Mouse (Mus musculus) embryonic facial prominence, embryonic 14.5 days (tissue): ENCODE results near the gene Ank2. TPM values are rescaled to one million over a fixed set of nuclear protein-coding genes. Genes with fewer than 3 reads are reported as not detected.
"Not testable (repeated sequence)": the region's sequence is repeated elsewhere in the genome, so short reads cannot be mapped to it uniquely, and the experiment has no call there.

Source experiments
- ATAC-seq: fragments of 200-750 bp; cut with Nextera tagmentation; 2 replicates; pipeline ENCODE4 v1.8.0; 2017; ENCODE audit warnings: low read depth, moderate number of reproducible peaks, moderate TSS enrichment
- DNase-seq: peaks from one replicate; pipeline ENCODE4 v3.0.0-alpha.2; 2015; ENCODE audit warnings: low spot score
- H3K27ac ChIP-seq: fragments of 300-500 bp; sonication (generic); replicated peaks from 2 replicates; pipeline ENCODE4 v1.5.1; 2014; ENCODE audit warnings: low read depth, mild to moderate bottlenecking, low read length, moderate library complexity
- H3K27me3 ChIP-seq: fragments of 300-500 bp; sonication (generic); replicated peaks from 2 replicates; pipeline ENCODE4 v1.6.1; 2014; ENCODE audit warnings: low read length; ENCODE audit not compliant: control insufficient read depth, insufficient read depth
- H3K36me3 ChIP-seq: fragments of 300-500 bp; sonication (generic); 2 replicates; pipeline ENCODE4 v1.6.1; 2014; ENCODE audit warnings: low read length, mixed read lengths; ENCODE audit not compliant: control insufficient read depth, insufficient read depth
- H3K4me1 ChIP-seq: fragments of 300-500 bp; sonication (generic); 2 replicates; pipeline ENCODE4 v1.6.1; 2014; ENCODE audit warnings: antibody characterized with exemption, low read length; ENCODE audit not compliant: control insufficient read depth, insufficient read depth
- H3K4me2 ChIP-seq: fragments of 300-500 bp; sonication (generic); 2 replicates; pipeline ENCODE4 v1.6.1; 2014; ENCODE audit warnings: low read depth, mild to moderate bottlenecking, low read length, moderate library complexity, mixed read lengths
- H3K4me3 ChIP-seq: fragments of 300-500 bp; sonication (generic); 2 replicates; pipeline ENCODE4 v1.5.1; 2014; ENCODE audit warnings: low read depth, mild to moderate bottlenecking, low read length
- H3K9ac ChIP-seq: fragments of 300-500 bp; sonication (generic); 2 replicates; pipeline ENCODE4 v1.6.1; 2014; ENCODE audit warnings: low read depth, mild to moderate bottlenecking, low read length, moderate library complexity, mixed read lengths
- H3K9me3 ChIP-seq: fragments of 300-500 bp; sonication (generic); 2 replicates; pipeline ENCODE4 v1.6.1; 2016; ENCODE audit warnings: low read length; ENCODE audit not compliant: control insufficient read depth
- WGBS: fragments of 180-500 bp; shearing (Covaris S2); extraction: QIAGEN DNeasy Blood & Tissue Kit; methylation state at CpG from one replicate; pipeline ENCODE4 v1.1.7; 2014; 5-methylcytosine and 5-hydroxymethylcytosine counted together
- polyA plus RNA-seq: library from polyadenylated mRNA; unstranded; fragments of >200 nt; fragmentation: Nextera tagmentation; extraction: Ambion mirVana; gene quantifications from 2 replicates; pipeline ENCODE4 v1.2.1, GENCODE M21; 2014

Ank2 gene
- polyA plus RNA-seq, 1 experiment from 2014 or later = 48.3 TPM

- peak overlapping the region; percentile 56 for H3K9ac ChIP-seq
- H3K36me3 ChIP-seq = no peaks in the 10 kb centered on the region
- DNase-seq (peak; percentile 44), ATAC-seq (peak; percentile 84)
- H3K4me3 ChIP-seq = peak overlapping the region; percentile 53
- peak overlapping the region; percentile 88 for H3K4me2 ChIP-seq
- 2% methylated on average over 16 of the region's 23 CpGs for WGBS
- no peaks in the 10 kb centered on the region for H3K9me3 ChIP-seq
- H3K4me1 ChIP-seq = 0 out of 2 replicates have a peak, but pooled peaks cover 5% of the 10 kb centered on the region
- no peak overlapping the region for H3K27ac ChIP-seq
- peaks cover 35% of the 10 kb centered on the region for H3K27me3 ChIP-seq
Measured at GRCm38 (mm10) chr3:127498197-127498741, 881 bp downstream of the Ank2 start.

DNA sequence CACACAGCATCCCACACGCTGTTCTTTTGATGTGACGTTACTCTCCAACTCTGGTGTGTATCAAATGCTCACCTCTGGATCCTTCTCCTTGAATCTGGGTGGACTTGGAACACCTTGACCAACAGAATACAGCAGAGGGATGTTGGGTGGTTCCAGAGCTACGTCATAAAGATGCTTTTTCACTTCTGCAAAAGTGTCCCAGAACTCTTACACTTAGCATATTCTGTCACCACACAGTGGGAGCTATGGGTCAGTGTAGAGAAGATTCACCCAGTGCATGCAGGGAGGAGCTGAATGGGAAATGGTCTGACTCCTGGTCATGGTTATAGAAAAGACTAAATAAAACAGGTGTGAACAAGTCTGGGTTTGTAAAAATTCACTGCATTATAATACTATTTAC is 6.5 kb downstream of the Ank2 start:
- ATAC-seq (no peak), DNase-seq (no peak)
- Histone ChIP-seq H3K4me3 (no peak overlapping the region), H3K36me3 (no peaks in the 10 kb centered on the region), H3K27ac (no peak overlapping the region), H3K9ac (no peak overlapping the region), H3K4me1 (no peaks in the 10 kb centered on the region), H3K9me3 (no peaks in the 10 kb centered on the region), H3K4me2 (no peak overlapping the region), H3K27me3 (peaks cover 4% of the 10 kb centered on the region)
- 85% methylated on average over 3 of the region's 3 CpGs for WGBS

GRCm38 (mm10) chr3:127487302-127487701 is 11.8 kb downstream of the Ank2 start:
- 74% methylated on average over 7 of the region's 7 CpGs for WGBS
- ATAC-seq = no peak
- no peak overlapping the region for H3K4me2 ChIP-seq

DNA sequence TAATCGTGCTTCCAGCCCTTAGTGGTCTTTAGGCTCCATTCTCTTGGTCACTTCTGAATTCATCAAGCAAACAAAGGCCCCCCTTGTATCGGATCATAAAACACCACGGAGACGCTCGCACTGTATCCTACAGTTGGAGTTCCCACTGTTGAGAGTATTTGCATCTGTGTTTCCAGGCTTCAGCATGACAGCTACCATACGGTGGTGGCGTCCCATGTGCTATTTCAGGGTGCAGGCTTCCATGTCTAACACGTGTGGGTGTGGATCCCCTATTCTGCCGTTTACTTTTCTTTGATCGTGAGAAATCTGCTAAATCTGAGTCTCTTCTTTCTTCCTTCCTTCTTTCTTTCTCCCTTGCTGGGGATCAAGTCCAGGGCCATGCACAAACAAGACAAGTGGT is 14.0 kb downstream of the Ank2 start:
- H3K9ac ChIP-seq = no peak overlapping the region
- 68% methylated on average over 10 of the region's 10 CpGs for WGBS
- no peaks in the 10 kb centered on the region for H3K36me3 ChIP-seq
- H3K4me1 ChIP-seq = no peaks in the 10 kb centered on the region
- ATAC-seq (no peak), DNase-seq (no peak)
- H3K4me2 ChIP-seq = no peak overlapping the region
- no peak overlapping the region for H3K4me3 ChIP-seq
- H3K27ac ChIP-seq = no peak overlapping the region
- no peaks in the 10 kb centered on the region for H3K9me3 ChIP-seq
- H3K27me3 ChIP-seq = no peaks in the 10 kb centered on the region

More at GRCm38 (mm10) chr3:127487302-127487701, 11.8 kb downstream of the Ank2 start:
- Histone ChIP-seq H3K9me3 (no peaks in the 10 kb centered on the region), H3K27me3 (no peaks in the 10 kb centered on the region), H3K4me3 (no peak overlapping the region), H3K9ac (no peak overlapping the region), H3K27ac (no peak overlapping the region), H3K4me1 (no peaks in the 10 kb centered on the region), H3K36me3 (no peaks in the 10 kb centered on the region)
- no peak for DNase-seq

GRCm38 (mm10) chr3:127481658-127482057 is 17.5 kb downstream of the Ank2 start:
- Histone ChIP-seq H3K27me3 (no peaks in the 10 kb centered on the region), H3K9me3 (no peaks in the 10 kb centered on the region), H3K4me3 (no peak overlapping the region), H3K9ac (no peak overlapping the region), H3K4me2 (no peak overlapping the region), H3K4me1 (no peaks in the 10 kb centered on the region), H3K27ac (no peak overlapping the region), H3K36me3 (no peaks in the 10 kb centered on the region)
- DNase-seq = no peak
- WGBS = 65% methylated on average over 6 of the region's 6 CpGs
- no peak for ATAC-seq

DNA sequence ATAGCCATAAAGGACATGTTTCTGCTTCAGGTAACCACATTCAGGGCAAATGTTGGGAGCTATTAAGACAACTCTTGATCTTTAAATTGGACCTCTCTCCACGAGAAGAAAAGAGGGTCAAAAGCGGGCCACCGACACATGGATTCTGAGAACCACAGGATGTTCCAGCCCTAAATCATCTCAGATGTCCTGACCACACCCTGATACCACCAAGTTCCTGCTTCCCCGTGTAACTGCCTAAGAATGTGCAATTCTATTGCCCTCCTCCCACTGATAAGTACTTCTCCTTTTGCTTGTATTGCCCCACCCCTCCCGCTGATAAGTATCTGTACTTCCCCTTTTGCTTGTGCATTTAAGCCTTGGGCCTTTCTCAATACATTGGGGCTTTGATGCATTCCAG is 18.8 kb downstream of the Ank2 start:
- not testable (repeated sequence) for H3K9me3 ChIP-seq, ATAC-seq, H3K4me3 ChIP-seq, H3K4me1 ChIP-seq, H3K27me3 ChIP-seq, H3K27ac ChIP-seq, DNase-seq, H3K36me3 ChIP-seq, H3K9ac ChIP-seq, H3K4me2 ChIP-seq
- 71% methylated on average over 5 of the region's 5 CpGs for WGBS

DNA sequence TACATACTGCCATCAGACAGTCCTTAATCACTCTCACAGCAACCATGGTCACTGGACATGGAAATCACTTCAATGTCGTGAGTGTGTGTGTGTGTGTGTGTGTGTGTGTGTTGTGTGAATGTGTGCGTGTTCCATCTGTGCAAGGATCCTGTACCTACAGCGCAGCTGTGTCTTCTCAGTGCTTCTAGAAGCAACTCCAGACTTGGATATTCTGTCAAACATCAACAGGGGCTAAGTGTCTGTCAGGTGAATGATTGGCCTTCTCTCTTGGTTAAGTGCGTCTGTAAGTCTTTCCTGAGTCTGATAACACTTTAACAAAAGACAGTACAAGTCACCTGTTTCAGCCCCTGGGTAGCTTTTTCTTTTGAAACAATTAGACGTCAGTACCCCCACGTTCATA is 25.0 kb downstream of the Ank2 start:
- Histone ChIP-seq H3K36me3 (no peaks in the 10 kb centered on the region), H3K9me3 (no peaks in the 10 kb centered on the region), H3K4me2 (no peak overlapping the region), H3K4me1 (no peaks in the 10 kb centered on the region), H3K27ac (no peak overlapping the region), H3K27me3 (no peaks in the 10 kb centered on the region), H3K4me3 (no peak overlapping the region), H3K9ac (no peak overlapping the region)
- ATAC-seq (no peak), DNase-seq (no peak)
- 76% methylated on average over 6 of the region's 6 CpGs for WGBS

DNA sequence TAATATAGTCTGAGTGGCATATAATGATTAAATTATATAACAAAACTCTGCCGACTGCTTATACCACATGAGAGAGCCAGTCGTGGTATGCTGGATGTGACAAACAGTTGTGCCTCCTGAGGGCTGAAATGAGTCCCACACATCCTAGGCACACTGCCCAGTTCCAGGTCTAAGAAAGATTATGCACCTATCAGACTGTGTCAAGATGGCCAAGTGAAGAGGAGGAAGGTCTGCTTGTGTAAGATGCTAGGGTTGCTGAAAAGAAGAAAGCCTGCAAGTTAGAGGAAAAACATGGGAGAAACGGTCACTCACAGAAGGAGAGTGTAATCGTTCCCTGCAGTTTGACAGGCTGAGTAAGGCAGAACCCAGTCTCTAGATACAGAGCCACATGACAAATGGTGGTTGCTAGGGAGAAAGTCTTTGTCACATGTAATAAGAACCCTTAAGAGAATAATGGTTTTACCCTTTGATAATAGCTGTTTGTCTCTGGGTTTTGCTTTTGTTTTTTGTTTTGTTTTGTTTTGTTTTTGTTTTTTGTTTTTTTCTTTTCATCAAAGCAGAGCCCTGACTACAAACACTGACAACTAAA is 29.9 kb downstream of the Ank2 start:
- Histone ChIP-seq H3K4me2 (no peak overlapping the region), H3K9me3 (no peaks in the 10 kb centered on the region), H3K4me3 (no peak overlapping the region), H3K36me3 (no peaks in the 10 kb centered on the region), H3K27me3 (no peaks in the 10 kb centered on the region), H3K27ac (no peak overlapping the region), H3K4me1 (no peaks in the 10 kb centered on the region), H3K9ac (no peak overlapping the region)
- no peak for ATAC-seq
- 59% methylated on average over 4 of the region's 4 CpGs for WGBS
- DNase-seq = no peak

- Histone ChIP-seq H3K27ac (no peak overlapping the region), H3K4me2 (no peak overlapping the region), H3K9me3 (no peaks in the 10 kb centered on the region), H3K9ac (no peak overlapping the region), H3K4me3 (no peak overlapping the region), H3K36me3 (no peaks in the 10 kb centered on the region), H3K4me1 (no peaks in the 10 kb centered on the region), H3K27me3 (peaks cover 5% of the 10 kb centered on the region)
- no peak for DNase-seq
- 87% methylated on average over 8 of the region's 8 CpGs for WGBS
- no peak for ATAC-seq
Measured at GRCm38 (mm10) chr3:127468569-127468968, 30.6 kb downstream of the Ank2 start.
